Mouse (Mus musculus) yolk sac, embryonic 10.5 days (tissue): ENCODE data around the gene Tceanc.

Experiments used
- DNase-seq: peaks from one replicate; pipeline ENCODE4 v3.0.0-alpha.2; 2017; ENCODE audit warnings: low spot score

Gene Tceanc

DNA sequence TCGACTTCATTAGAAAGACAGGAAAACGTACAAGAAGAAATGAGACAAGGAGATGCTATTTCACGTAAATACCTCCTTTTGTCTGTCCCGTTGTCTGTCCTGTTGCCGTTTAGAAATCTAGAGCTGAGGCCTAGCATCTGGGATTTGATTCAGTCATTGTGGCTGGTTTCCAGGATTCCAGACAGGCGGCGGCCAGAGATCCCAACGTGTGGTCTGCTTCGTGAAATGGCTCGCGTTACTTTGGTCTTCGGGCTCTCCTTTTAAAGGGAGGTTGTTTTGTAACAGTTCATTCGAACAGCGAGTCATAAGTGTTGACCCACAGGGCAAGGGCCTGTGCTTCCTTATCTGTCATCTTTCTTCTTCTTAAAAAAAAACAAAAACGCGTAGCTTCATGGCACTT, at the start of gene Tceanc:
Gene Tceanc, minus strand, starts transcription at position 223 of the 400 bp plus-strand sequence.
- no peak for DNase-seq

DNA sequence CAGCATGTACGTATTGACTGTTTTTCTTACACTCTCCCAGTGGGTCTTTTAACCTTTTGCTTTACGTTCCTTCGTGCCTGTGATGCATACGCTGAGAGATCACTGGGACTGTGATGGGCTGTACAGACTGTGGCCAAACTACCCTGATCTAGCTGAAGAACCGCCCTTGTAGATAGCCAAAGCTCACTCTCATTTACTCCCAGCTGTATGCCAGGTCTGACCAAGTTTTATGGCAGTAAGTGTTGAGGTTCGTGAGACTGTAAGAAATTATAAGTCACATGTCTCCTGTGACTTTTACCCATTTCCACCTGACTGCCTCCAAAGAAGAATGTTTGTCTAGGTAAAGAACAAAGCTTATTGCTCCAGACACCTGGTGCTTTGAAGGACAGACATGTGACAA, 47.6 kb upstream of the Tceanc start:
- DNase-seq: no peak

DNA sequence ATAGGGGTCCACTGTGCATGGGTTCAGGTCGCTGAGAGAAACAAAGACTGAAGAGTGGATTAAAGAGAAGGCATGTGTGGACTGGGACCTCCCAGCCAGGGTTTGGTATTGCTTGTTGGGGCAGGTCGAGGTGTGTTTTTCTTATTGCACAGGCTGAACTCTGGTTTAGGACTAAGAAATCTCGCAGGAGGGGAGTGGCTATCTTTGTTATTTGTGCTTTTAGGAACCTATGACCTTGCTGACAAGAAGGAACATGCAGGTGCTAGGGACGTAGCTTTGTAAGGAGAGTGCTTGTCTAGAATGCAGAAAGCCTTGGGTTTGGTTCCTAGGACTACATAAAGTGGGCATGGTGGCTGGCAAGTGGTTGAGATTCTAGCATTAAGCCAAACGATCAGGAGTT, 47.0 kb upstream of the Tceanc start:
- DNase-seq: no peak

DNA sequence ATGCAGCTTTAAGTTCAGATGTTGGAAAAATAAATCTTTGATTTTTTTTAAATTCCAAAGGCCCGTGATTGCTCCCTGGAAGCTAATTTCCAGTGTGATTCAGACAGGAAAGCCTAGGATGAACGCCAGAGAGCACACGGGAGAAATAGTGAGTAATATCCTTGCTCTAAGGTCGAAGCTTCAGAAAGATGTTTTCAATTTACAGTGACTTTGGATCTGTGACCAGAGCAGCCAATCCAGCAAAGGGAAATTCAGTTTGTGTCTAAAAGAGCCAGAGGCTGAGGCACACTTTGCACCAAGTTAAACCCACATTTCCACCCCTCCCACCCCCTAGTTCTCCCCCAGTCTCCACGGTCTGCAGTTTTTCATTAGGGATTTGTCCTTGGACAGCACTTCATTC, 46.5 kb upstream of the Tceanc start:
- no peak for DNase-seq

DNA sequence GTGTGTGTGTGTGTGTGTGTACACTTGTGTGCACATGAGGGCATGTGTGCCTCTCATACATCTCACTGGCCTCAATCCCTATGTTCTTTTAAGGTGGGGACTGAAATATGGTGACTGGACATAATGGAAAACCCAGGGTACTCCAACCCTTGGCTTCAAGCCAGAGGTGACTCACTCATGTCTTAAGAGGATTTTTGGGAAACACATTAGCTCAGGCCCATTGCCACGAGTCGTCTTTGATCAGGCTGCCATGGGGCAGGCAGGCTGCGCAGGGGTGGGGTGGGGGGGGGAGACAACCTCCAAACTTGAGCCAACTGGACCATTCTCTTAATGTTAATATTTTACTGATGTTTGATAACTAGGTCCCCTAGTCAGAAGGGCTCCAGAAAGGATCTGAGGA, 41.0 kb upstream of the Tceanc start:
- DNase-seq: no peak

DNA sequence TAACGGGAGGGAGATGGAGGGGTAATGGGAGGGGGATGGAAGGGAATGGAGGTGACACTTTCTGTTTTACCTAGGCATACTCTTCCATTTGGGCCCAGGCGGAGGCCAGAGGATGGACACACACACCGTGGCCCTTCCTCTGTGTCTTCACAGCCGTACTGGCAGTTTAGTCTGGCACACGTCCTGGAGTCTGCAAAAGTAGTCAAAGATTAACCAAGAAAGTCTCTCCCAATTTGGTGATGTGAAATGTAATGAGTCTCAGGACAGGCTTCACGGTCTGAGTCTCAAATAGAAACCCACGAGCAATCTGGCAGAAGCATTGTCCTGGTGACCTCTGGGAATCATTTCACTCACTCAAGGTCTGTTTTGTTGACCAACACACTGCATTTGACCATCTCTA, 34.0 kb upstream of the Tceanc start:
- DNase-seq: no peak

DNA sequence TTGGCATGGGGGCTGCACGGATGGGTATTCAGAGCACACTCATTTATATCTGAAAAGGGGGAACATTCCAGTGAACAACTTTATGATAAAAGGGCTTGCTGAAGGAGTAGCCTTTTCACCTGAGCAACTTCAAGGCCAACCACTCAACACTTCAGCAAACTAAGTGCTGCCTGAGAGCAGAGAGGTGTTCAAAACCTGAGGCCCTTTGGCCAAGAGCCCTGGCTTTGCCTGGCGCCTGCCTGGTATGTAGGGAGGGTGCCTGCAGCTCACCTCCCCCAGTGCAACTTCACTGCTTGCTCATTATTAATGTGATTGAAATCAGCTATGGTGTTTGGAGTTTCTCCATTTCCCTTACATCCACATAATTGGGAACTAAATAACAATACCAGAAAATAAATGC, 28.1 kb upstream of the Tceanc start:
- DNase-seq: no peak

DNA sequence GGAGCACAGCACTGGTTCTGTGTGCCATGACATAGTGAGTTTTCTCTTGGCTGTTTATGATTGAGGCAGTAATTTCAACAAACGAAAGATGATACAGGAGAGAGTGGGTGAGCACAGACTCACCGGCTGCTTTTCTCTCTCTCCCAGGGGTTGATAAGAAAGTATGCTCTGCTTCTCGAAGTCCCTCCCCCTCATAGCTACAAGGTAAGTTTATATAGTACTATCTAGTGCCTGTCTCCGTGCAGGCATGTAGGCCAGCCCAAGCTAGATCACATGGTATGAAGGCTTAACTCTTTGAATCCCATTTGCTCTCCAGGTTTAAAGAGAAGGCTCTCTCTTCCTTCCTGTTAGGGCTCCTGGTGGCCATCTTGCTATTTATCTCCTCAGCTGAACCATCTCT, 16.8 kb upstream of the Tceanc start:
- peak; percentile 15 for DNase-seq

DNA sequence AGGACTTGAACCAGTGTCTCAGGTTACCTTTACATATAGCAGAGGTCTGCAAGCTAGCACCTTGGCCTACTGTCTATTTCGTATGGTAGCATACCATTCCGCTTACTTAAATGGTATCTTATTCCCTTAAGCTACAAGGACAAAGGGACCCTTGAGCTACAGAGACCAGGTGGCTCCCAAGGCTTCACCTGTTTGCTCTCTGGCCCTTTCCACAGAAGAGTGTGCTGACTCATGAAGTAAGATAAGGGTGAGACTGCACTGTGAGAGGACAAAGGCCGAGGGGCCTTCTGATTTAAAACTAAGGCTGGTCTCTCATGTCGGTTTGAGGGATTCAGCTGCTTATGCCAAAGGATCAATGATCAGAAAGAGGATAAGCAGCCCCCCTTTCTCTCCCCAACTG, 15.1 kb upstream of the Tceanc start:
- peak; percentile 41 for DNase-seq

DNA sequence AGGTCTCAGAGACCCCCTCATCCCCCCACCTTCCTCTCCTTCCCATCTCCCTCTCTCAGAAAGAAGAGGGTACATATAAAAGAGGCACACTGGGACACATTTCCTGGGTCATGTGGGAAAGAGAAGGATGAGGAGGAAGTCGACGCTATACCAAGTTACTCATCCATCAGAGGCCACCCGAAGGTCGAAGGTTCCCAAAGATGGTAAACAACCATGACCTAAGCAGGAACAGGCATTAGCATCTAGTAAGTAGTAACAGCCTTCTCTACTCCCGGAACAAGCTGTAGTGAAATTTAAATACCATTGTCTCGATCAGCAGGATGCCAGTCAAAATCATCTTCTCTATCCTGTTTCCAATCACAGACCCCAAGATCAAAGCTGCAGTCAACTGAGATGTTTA, 13.3 kb upstream of the Tceanc start:
- DNase-seq: peak; percentile 14

DNA sequence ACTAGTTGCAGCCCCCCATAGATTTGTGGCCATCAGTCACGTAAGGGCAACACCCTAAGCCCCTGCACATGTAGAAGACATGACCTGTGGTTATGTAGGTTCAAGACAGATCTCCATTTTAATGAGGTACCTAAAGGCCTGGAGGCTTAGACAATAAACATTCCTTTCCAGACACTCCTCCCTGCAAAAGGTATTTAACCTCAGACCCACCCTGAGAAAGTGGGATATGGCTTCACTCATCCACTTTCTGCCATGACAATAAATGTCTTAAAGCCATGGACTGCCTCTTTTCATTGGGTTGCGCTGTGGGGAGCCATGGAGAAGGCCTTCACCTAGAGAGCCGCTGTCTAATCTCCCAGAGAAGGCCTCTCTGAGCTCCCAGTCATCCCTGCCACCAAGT, 9.8 kb upstream of the Tceanc start:
- no peak for DNase-seq

DNA sequence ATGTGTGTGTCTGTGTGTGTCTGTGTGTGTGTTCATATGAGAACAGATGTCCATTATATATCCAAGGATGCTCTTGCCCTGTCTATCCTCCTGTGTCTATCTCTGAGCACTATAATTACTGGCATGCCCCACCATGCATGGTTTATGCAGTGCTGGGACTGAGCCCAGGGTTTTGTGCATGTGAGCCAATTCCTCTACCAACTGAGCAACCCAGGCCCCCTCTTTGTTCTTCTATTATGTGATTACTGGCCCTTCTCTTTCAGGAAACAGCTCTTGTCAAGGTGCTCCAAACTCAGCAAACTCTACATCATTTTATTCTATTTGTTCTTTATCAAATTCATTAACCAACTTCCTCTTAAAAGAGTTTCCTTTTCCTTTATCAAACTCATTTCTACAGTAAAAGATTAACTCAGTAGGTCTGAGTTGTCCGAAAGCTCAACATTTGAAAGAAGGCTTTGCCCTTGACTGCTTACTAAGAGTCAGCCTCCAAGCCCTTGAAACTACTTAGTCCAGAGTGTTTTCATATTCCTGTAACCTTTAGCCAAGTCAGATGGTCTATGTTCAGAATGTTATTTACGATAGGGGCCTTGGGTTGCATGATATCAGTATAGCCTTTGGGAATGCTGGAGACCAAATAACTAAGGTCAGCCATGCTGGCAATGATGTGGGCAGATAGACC, 7.4 kb upstream of the Tceanc start:
- no peak for DNase-seq

DNA sequence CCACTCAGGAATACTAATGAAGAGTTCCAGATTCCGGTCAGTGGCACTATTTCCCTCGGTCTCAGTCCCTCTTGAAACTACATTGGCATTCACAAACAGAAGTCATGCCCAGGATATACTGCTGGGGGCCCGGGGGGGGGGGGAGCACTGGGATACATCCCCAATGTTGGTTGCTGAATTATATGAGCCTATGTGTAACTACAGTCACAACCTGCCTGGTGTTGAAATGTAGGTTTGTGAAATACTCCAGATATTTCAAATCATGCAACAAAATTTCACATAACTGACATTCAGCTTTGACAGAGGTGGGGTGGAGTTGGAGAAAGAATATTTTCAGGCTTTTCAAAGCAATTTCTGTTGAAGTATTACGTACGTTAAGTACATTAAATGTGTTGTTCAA, 2.4 kb upstream of the Tceanc start:
- DNase-seq: no peak

DNA sequence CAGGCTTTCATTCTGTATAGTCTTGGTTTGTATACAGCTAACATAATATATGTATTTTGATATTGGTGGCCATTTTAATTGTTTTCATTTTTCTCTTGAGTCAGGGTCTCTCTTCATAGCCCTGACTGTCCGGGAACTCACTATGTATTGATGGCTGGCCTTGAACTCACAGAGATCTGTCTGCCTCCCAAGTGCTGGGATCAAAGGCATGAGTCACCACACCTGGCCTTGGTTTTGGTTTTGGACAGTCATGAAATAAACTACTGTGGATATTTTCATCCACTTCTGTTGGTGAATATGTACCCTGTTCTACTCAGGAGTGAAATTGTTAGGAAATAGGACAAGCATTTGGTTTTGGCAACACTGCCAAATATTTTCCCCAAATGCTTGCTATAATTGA, 1.7 kb downstream of the Tceanc start:
- DNase-seq: no peak

DNA sequence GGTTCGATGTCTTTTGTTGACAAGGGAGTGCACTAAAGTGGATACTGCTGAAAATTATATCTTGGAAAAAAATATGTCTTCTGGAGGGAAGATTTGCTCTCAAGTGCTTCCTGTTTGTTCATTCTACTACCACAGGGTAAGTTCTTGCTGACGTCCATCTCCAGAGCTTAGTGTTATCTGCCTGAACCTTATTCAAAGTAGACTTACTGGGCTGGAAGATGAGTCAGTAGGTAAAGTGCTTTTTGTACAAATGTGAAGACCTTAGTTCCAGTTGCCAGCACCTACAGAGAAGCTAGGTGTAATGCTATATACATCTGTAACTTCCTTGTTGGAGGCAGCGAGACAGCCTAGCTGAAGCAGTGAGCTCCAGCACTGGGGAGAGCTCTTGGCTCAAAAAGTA, 2.4 kb downstream of the Tceanc start:
- DNase-seq: no peak

DNA sequence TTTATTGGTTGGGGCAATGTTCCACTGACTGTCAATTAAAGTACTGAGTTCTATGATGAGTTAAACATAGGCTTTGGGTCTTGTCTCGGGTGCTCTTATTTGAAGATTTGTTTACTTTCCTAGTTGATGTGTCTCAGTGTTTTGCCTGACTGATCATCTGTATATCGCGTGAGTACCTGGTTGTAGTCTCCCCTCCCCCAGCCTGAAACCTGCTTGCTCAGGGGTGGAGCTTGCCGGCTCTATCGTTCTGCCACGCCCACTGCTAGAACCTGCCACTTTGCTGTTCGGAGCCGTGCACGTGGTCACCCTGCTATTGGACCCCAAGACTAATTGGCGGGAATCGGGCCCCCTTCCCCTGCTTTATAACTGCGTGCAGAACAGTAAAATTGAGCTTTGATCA, 4.3 kb downstream of the Tceanc start:
- DNase-seq: peak; percentile 45

DNA sequence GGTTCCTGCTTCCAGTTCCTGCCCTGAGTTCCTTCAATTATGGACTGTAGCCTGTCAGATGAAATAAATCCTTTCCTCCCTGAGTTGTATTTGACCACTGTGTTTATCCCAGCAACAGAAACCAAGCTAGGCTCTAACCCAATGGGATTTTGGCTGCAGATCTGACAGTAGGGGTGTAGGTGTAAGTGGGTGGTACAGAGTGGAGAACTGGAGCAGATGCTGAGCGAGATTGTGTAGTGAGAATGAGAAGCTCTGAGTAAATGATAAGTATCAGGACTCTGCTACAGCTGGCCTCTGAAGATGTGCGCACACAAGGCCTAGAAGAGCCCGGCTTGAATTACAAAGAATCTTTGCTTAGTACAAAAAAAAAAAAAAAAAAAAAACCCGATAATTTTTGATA, 6.3 kb downstream of the Tceanc start:
- DNase-seq: no peak

DNA sequence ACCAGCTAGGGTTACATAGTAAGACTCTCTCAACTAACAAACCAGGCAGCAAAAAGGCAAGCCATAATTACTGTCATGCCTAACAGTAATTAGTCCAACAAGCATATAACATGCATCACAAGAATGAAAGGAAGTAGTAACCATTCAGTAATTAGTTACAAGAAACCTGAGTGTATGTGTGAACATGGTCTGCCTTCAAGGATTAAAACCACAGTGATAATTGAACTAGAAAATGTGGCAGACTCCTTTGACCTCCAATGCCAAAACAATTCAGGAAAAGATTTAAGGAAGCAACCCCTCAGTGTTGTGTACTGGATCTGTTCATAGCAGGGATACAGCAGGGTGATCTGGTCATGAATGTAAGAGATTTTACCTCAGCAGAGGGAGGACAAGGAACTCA, 7.3 kb downstream of the Tceanc start:
- DNase-seq: no peak

DNA sequence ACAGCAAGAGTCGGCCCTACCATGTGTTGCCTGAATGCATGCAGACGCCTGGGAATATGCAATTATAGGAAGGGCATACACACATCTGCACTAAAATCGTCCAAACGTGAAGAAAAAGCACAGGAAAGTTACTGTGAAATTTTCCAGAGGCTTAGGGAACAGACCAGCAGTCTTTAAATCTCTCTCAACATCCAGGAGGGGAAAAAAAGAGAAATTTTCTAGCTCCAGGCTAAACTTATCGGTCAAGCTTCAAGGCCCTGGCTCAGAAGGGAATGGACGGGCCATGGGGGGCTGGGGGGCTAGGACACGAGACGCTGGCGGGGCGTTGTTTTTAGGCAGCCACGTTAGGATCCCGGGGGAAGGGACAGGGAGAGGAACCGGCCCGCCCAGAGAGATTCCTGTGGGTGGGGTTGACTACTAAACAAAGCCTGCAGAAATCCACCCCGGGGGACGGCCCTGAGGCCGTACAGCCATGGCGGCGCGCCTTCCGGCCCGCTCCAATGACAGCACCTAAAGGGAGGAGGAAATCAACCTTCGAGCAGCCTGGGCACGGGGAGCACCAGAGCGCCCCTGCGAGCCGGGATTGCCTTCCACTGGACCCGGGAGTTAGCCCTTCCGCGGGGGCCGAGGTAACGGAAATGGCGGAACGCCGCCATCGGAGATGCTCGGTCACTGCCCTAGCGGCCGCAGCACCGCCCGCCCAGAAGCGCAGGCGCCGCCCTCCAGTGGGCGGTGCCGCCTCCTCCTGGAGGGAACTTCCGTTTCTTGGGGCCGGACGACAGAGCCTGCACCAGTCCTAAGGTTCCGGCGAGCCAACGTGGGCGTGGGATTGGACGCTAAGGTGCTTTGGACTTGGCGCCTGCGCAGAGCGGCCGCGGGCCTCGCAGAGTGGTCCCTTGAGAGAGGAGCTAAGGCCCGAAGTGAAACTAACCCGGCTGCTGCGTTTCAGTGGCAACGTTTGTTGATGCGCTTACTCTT, 8.3 kb downstream of the Tceanc start:
- DNase-seq: peak; percentile 90

DNA sequence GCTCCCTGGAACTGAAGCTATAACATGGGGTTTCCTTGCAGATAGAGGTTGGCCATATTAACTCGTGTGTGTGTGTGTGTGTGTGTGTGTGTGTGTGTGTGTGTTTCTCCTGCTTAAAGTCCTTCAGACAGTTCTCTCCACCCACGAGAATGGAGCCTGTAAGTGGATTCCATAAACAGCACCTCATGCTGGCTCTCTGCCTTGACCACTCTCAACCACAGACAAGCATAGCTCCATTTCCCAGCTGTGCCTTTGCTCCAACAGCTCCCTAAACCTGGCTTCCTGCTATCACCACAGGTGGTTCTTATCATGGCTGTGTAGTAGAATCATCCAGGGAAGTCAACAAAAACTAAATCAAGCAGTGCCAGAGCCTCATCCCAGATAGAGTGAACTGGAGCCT, 13.9 kb downstream of the Tceanc start:
- no peak for DNase-seq

DNA sequence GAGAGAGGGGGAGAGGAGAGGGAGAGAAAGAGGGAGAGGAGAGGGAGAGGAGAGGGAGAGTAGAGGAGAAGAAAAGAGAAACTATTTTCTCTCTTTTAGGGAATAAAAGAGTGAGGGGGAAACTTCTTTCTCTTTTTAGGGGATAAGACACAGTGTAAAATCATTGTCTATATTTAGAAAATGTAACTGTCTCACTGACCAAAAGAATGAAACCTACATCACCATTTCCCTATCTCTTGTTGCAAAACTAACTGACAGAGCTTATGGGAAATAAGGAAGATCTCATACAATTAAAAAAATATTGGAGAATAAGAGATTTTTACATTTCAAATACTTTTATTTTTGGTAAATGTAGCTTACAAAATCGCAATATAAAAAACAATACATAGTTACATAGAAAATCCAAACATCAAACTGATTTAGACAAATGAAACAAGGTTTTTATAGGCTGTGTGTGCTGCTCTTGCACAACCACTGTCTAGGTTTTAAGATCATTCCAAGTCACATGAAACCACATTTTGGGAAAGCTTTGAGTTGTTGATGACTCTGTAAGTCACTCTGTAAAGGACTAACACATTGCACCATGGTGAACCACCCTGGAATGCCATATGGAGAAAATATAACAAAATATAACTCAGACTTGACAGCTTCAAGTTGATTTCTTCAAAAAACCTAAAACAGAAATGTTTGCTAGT, 18.7 kb downstream of the Tceanc start:
- no peak for DNase-seq

DNA sequence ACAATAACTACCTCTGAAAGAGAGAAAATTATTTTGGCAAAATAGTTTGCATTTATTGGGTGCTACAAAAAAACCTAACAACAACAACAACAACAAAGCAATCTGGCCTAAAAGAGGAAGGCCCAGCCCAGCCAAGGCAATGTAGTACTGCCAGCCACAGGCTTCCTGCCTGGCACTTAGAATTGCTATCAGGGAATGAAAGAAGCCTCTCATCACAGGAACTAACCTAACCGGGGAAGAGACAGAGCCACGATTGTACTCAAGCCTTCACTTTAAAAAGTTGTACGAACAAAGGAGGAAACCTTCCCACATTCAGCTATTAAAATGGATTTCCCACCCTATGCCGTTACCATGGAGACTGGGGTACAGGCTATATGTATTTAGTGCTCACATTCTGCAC, 20.6 kb downstream of the Tceanc start:
- DNase-seq: no peak

DNA sequence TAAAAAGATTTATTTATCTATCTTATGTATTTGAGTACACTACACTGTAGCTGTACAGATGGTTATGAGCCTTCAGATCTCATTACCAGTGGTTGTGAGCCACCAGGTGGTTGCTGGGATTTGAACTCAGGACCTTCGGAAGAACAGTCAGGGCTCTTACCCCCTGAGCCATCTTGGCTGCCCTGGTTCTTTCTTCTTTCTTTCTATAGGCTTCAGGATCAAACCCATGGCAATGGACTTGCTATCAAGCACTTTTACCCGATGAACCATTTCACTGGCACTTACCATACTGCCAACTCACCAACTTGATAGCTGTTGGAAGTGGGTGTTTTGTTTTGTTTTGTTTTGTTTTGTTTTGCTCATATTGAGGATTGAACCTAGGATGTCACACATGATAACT, 23.3 kb downstream of the Tceanc start:
- DNase-seq: no peak
